Mouse (Mus musculus) brain, adult 10 weeks (tissue): ENCODE measurements around the gene Nlrp4e. TPM values are rescaled to one million over a fixed set of nuclear protein-coding genes. Genes with fewer than 3 reads are reported as not detected.

Experiments used
- polyA plus RNA-seq: library from polyadenylated mRNA; stranded (reverse); fragments of 350-450 nt; fragmentation: Illumina TruSeq; extraction: RNeasy Lipid Tissue Mini Kit (QIAGEN cat#74804); gene quantifications from one replicate; pipeline ENCODE4 v1.2.3, GENCODE M21; 2015; ENCODE audit warnings: low read depth, low replicate concordance

The Nlrp4e gene
- polyA plus RNA-seq, result not detected

GRCm38 (mm10) chr7:23300892-23301291 is at the start of gene Nlrp4e:
Gene Nlrp4e (plus strand): TSS chr7:23301192.

GRCm38 (mm10) chr7:23251582-23251981 is 49.4 kb upstream of the Nlrp4e start, which contains the start of gene Vmn1r166:
Gene Vmn1r166 (minus strand): TSS chr7:23251682.

GRCm38 (mm10) chr7:23278800-23279199 is 22.2 kb upstream of the Nlrp4e start, which contains the start of gene Gm6902:
Gene Gm6902 (minus strand): TSS chr7:23278900.

GRCm38 (mm10) chr7:23385589-23385988 is 84.6 kb downstream of the Nlrp4e start, which contains the start of gene Nlrp5:
Gene Nlrp5 (plus strand): TSS chr7:23385889.

Other genes starting within 250 kb of the Nlrp4e start
- not detected for gene Vmn1r163, start 245.7 kb upstream of the Nlrp4e start, polyA plus RNA-seq
- gene Gm8720, start 233.7 kb upstream of the Nlrp4e start, polyA plus RNA-seq, result not detected
- gene Gm10662, start 156.7 kb upstream of the Nlrp4e start, polyA plus RNA-seq, result not detected
- gene Vmn1r165, start 83.9 kb upstream of the Nlrp4e start, polyA plus RNA-seq, result not detected
- not detected for gene Vmn1r166, start 49.5 kb upstream of the Nlrp4e start, polyA plus RNA-seq
- gene Gm6902, start 22.3 kb upstream of the Nlrp4e start, polyA plus RNA-seq, result not detected
- not detected for gene Nlrp5, start 84.7 kb downstream of the Nlrp4e start, polyA plus RNA-seq
- not detected for gene Vmn1r167, start 206.0 kb downstream of the Nlrp4e start, polyA plus RNA-seq
- not detected for gene Vmn1r168, start 238.5 kb downstream of the Nlrp4e start, polyA plus RNA-seq